Mouse (Mus musculus) CD4-positive naive resting alpha-beta T cell, adult 76 days (primary cell): ENCODE measurements around the gene Maats1. TPM values are rescaled to one million over a fixed set of nuclear protein-coding genes. Genes with fewer than 3 reads are reported as not detected.

Experiments
- total RNA-seq: library from RNA; stranded (reverse); gene quantifications from one replicate; pipeline ENCODE4 v1.2.4, GENCODE M21; 2023

Maats1 gene
- total RNA-seq: not detected

DNA sequence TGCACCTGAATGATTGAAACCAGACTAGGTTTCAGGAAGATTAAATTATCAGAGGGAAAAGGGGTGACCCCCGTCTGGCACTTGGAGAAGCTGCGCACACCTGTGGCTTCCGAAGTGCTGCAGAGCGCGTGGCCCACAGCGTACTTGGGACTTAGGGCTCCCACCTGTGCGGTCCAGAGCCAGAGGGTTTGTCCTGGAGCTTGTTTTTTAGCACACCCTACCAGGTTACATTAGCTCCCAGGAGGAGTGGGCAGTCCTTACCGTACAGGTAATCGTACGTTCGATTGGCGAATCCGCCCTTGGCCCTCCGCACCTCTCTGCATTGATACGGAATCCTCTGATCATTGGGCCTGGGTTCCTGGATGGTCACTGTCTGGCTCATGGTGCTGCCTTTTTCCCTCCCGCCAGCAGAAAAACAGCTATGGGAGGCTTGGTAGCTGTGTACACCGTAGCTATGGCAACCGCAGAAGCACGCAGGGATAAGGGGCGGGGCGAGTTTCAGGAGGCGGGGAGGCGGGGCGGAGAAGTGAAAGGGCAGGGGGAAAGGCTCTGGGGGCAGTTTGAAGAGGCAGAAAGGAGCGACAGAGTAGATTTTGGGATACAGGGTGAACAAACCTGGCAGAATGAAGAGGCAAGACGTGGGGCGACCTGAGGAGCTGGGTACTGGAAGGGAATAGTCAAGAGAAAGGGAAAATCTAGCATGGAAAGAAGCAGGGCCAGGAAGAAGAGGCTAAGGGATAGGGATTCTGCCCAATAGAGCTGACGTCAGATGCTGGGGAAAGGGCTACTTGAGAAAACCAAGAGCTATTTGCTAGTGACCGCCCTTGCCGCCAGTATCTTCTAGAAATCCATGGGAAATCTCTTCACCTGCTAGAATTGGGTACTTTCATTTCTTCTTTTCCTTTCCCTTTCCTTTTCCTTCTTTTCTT, at the start of gene Maats1:
Gene Maats1, minus strand, starts transcription at position 748 of the 929 bp plus-strand sequence.

DNA sequence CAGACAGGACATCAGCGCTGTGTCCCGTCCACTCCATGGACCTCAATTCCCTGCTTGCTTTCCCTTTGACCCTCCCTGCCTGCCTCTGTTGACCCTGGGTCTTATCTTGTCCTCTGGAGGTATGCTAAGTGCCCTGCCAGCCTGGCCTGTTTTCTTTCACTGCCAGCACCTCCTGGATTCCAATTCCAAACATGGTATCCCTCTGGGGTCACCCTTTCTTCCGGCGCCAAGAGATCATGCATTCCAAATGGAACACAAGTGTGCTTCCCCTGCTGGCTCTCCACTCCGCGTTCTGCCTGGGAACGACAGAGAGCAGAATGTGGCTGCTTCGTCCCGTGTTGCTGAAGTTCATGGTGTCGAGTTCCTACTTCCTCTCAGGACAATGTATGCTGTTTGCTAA, 20.0 kb upstream of the Maats1 start, which contains the start of gene Popdc2:
Gene Popdc2, plus strand, starts transcription at position 277 of the 400 bp plus-strand sequence.

DNA sequence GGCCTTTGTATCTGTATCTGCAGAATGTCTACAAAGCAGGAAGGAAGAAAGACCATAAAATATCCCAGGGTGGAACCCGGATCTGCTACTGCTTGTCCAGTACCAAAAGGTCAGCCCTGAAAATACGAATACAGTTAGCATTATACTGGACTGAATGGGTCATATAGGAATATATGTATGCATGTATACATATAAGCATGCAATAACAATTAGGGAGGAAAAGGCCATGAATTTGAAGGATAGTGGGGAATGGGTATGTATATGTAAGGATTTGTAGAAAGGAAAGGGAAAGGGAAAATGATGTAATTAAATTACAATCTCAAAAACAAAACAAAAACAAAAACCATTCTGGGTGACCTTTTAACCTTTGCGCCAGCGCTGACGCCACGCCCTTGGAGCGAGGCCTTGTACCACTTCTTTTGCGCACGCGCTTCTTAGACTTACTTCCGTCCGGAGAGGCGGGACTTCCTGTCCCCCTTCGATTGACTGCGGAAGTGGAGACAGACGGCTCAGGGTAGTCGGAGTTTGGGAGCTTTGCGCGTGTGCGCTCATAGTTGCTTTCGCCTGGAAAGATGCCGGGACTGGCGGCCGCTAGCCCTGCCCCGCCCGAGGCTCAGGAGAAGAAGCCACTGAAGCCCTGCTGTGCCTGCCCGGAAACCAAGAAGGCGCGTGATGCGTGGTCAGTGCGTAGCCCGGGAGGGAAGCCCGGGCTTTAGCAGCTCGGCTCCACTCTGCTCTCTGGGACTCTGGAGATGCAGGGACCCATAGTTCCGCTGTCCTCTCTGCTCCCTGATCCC, 4.8 kb upstream of the Maats1 start, which contains the start of the genes Cox17 and Gm21987:
Gene Cox17, plus strand, starts transcription at position 463 of the 797 bp plus-strand sequence.
Gene Gm21987, plus strand, starts transcription at position 512 of the 797 bp plus-strand sequence.

DNA sequence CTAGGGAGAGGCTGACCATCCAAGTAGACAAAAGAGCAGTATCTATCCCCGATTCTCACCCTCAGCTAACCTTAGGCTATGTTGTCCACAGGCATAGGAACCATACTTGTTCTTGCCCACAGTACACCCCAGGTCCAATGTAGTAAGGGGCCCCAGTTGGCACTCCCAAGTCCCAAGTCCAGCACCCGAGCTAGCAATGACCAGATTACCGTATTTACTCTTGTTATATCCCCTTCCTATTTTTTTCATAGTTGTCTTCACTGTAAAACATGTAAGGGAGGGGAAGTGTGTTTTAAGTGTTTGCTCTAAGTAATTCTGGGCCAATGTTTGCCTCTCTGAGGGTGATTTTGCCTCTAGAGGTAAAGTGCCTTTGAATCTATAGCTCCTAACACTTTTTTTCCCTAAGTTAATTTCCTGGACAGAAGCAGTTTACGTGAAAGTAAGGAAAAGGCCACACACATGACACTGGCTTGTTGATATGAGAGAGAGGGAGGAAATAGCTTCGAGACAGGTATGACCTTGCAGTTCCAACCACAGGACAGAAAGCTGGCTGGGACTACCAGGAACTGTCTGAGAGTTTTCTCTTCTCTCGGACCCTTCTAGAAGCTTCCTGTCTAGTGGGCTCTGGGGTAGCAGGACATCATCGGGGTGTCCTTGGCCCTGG, 47.1 kb downstream of the Maats1 start, which contains the start of gene Nr1i2:
Gene Nr1i2, minus strand, starts transcription at position 140 of the 664 bp plus-strand sequence.

Other genes starting within 250 kb of the Maats1 start
- gene Nr1i2, start 47.3 kb downstream of the Maats1 start, total RNA-seq: not detected
- 44.6 TPM for gene Cox17, start 4.8 kb upstream of the Maats1 start, total RNA-seq
- gene Gm21987, start 4.9 kb upstream of the Maats1 start, total RNA-seq: not detected
- gene Popdc2, start 20.1 kb upstream of the Maats1 start, total RNA-seq: not detected
- not detected for gene Pla1a, start 91.0 kb upstream of the Maats1 start, total RNA-seq
- gene Adprh, start 110.6 kb upstream of the Maats1 start, total RNA-seq: 16.7 TPM
- gene Cd80, start 113.4 kb upstream of the Maats1 start, total RNA-seq: 1.0 TPM
- 13.2 TPM for gene Timmdc1, start 180.5 kb upstream of the Maats1 start, total RNA-seq
- gene Poglut1, start 208.1 kb upstream of the Maats1 start, total RNA-seq: 19.1 TPM
- gene Tmem39a, start 216.6 kb upstream of the Maats1 start, total RNA-seq: 53.5 TPM